Comparison of ENCODE assay signal across 20 mouse cellular contexts in the genomic region with DNA sequence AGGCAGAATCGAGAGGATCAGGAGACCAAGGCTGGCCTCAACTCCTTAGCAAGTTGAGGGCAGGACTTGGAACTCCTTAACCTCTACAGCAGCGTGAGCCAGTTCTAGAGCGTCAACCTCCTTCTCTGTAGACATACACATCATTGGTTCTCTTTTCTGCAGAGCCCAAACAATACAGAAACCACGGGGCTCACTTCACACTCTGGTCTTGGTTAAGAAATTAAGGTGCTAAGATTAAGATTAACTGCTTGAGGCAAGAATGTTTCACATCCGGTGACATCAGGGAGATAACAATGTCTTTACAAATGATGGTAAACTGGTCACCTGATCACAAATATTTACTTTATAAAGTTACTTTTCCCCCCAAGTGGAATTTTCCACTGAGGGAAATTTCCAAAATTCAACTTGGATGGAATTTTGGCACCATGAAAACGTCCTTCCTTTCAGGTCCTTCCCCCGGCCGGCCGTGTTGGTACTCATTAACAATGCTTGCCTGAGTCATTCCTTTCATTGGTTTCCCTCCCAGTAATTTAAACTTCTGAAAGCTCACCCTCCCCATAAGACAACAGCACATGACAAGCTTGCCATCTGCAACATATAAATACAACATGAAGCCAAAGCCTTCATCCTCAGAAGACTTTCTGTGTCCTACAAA.
DNase-seq lines count a peak whose midpoint lies in the region; ATAC-seq lines count a peak whose summit lies in the region.
"Had no signal": no experiment of that assay in that cellular context is flagged by ENCODE, and none has a peak within 500 bp of the region (broad histone marks: within the 10 kb centered on the region; RNA-seq: fewer than 3 reads in every experiment).

No protein-coding gene starts in this region.

- H3K4me1 ChIP-seq in kidney, embryonic 16.5 days (ENCODE audit: insufficient read depth, low read length) = no peaks in the 10 kb centered on the region; the same call in 1 of the 2 replicates
- H3K4me1 ChIP-seq: neural tube, embryonic 12.5 days had no signal

- no peak overlapping the region for H3K4me3 ChIP-seq in kidney, embryonic 16.5 days (ENCODE audit: low read length)
- H3K4me3 ChIP-seq: heart, embryonic 10.5 days; hindbrain, embryonic 12.5 days; intestine, embryonic 15.5 days; midbrain, embryonic 12.5 days; neural tube, embryonic 12.5 days had no signal

- no peaks in the 10 kb centered on the region for H3K9me3 ChIP-seq in kidney, embryonic 16.5 days (ENCODE audit: low read length)
- H3K9me3 ChIP-seq: heart, embryonic 10.5 days; hindbrain, embryonic 12.5 days; intestine, embryonic 15.5 days; midbrain, embryonic 12.5 days; neural tube, embryonic 12.5 days had no signal

- no peaks in the 10 kb centered on the region for H3K27me3 ChIP-seq in kidney, embryonic 16.5 days (ENCODE audit: insufficient read depth, low read length)
- H3K27me3 ChIP-seq: hindbrain, embryonic 12.5 days; intestine, embryonic 15.5 days; midbrain, embryonic 12.5 days; neural tube, embryonic 12.5 days had no signal

- no peak overlapping the region for H3K9ac ChIP-seq in kidney, embryonic 16.5 days (replicated peaks; ENCODE audit: low read length)
- H3K9ac ChIP-seq: hindbrain, embryonic 12.5 days; intestine, embryonic 15.5 days; midbrain, embryonic 12.5 days; neural tube, embryonic 12.5 days had no signal

- peak; percentile 57 for DNase-seq in kidney, adult 11 months
- DNase-seq in NIH3T3 (ENCODE audit: low read depth) = peak; percentile 36
- peak; percentile 68 for DNase-seq in kidney, adult 9 months
- DNase-seq in ovary, adult 18-20 months (ENCODE audit: low spot score) = no peak
- DNase-seq in embryo, embryonic 9.5 days (ENCODE audit: extremely low spot score) = no peak
- DNase-seq in ovary, postnatal 10 days (ENCODE audit: low spot score) = no peak
- DNase-seq: B cell, adult 2 months; cerebellum, adult 9-11 months; gastrocnemius, postnatal 10 days; heart, postnatal 10 days; liver; thymus, postnatal 14 days had no signal

- H3K27ac ChIP-seq in kidney, embryonic 16.5 days (ENCODE audit: low read length) = no peak overlapping the region
- H3K27ac ChIP-seq: heart, embryonic 10.5 days; hindbrain, embryonic 12.5 days; intestine, embryonic 15.5 days; midbrain, embryonic 12.5 days; neural tube, embryonic 12.5 days had no signal

- H3K4me2 ChIP-seq in kidney, embryonic 16.5 days (replicated peaks; ENCODE audit: low read depth, low read length) = no peak overlapping the region
- H3K4me2 ChIP-seq: hindbrain, embryonic 12.5 days; intestine, embryonic 15.5 days; midbrain, embryonic 12.5 days; neural tube, embryonic 12.5 days had no signal

- no peaks in the 10 kb centered on the region for H3K36me3 ChIP-seq in kidney, embryonic 16.5 days (ENCODE audit: insufficient read depth, low read length)
- H3K36me3 ChIP-seq: heart, embryonic 10.5 days; hindbrain, embryonic 12.5 days; intestine, embryonic 15.5 days; midbrain, embryonic 12.5 days; neural tube, embryonic 12.5 days had no signal

- no peak for ATAC-seq in kidney, embryonic 16.5 days (ENCODE audit: low FRiP score, low TSS enrichment)
- ATAC-seq in megakaryocyte, adult 5-6 weeks (ENCODE audit: poor library complexity, severe bottlenecking) = peak; percentile 40; the same call in 1 of the 2 replicates
- ATAC-seq: intestine, embryonic 15.5 days; lung, postnatal 0 days had no signal

- 66% methylated on average over 9 of the region's 9 CpGs for WGBS in kidney, embryonic 16.5 days

Comparison
In these comparisons a context has a peak if more than half of its experiments do, and no peak if none do; other contexts are left out.
1. DNase-seq: peak in kidney, adult 11 months (single experiment), NIH3T3 (single experiment) and kidney, adult 9 months (single experiment); none in ovary, adult 18-20 months (single experiment), embryo, embryonic 9.5 days (single experiment) and ovary, postnatal 10 days (single experiment).